Mouse (Mus musculus) colon, adult 2 months (tissue): ENCODE results near the gene Prss34. TPM values are rescaled to one million over a fixed set of nuclear protein-coding genes. Genes with fewer than 3 reads are reported as not detected.

Experiments
- polyA plus RNA-seq: library from polyadenylated mRNA; depleted of rRNA; stranded (reverse); fragments of >200 nt; gene quantifications from 2 replicates; pipeline ENCODE4 v1.2.3, GENCODE M21; 2012; rRNA removed

The Prss34 gene
- polyA plus RNA-seq = not detected in 2 replicates

GRCm38 (mm10) chr17:25298094-25298493, at the start of gene Prss34:
Prss34 (plus strand) TSS chr17:25298394.

GRCm38 (mm10) chr17:25256140-25256754, 41.9 kb upstream of the Prss34 start, which contains the start of gene Baiap3:
Baiap3 (minus strand) TSS chr17:25256364.

GRCm38 (mm10) chr17:25274571-25275346, 23.4 kb upstream of the Prss34 start, which contains the start of gene Ube2i:
Ube2i (minus strand) TSS chr17:25274622.

GRCm38 (mm10) chr17:25308346-25308745, 10.2 kb downstream of the Prss34 start, which contains the start of gene Prss28:
Prss28 (plus strand) TSS chr17:25308646.

GRCm38 (mm10) chr17:25318354-25318753, 20.2 kb downstream of the Prss34 start, which contains the start of gene Prss29:
Prss29 (plus strand) TSS chr17:25318654.

GRCm38 (mm10) chr17:25345462-25345861, 47.3 kb downstream of the Prss34 start, which contains the start of gene Tpsab1:
Tpsab1 (minus strand) TSS chr17:25345562.

Other genes with a start within 250 kb of the Prss34 start
- 22.1 and 24.6 TPM in 2 replicates for gene Tmem204, start 214.8 kb upstream of the Prss34 start, polyA plus RNA-seq
- 14.7 and 16.1 TPM in 2 replicates for gene Telo2, start 182.4 kb upstream of the Prss34 start, polyA plus RNA-seq
- gene Ptx4, start 177.6 kb upstream of the Prss34 start, polyA plus RNA-seq = 0.13 and 0.14 TPM in 2 replicates
- gene Clcn7, start 165.0 kb upstream of the Prss34 start, polyA plus RNA-seq = 24.7 and 25.7 TPM in 2 replicates
- not detected in 2 replicates for gene Ccdc154, start 135.9 kb upstream of the Prss34 start, polyA plus RNA-seq
- 0.30 TPM in 1 of 2 replicates, not detected in the other for gene Gm38655, start 122.9 kb upstream of the Prss34 start, polyA plus RNA-seq
- gene BC003965, start 113.8 kb upstream of the Prss34 start, polyA plus RNA-seq = 13.6 and 15.0 TPM in 2 replicates
- 11.5 and 12.7 TPM in 2 replicates for gene Unkl, start 110.0 kb upstream of the Prss34 start, polyA plus RNA-seq
- 26.5 and 30.4 TPM in 2 replicates for gene Gnptg, start 58.3 kb upstream of the Prss34 start, polyA plus RNA-seq
- 13.5 and 16.3 TPM in 2 replicates for gene Tsr3, start 58.2 kb upstream of the Prss34 start, polyA plus RNA-seq
- 11.4 and 13.3 TPM in 2 replicates for gene Baiap3, start 42.0 kb upstream of the Prss34 start, polyA plus RNA-seq
- gene Ube2i, start 23.8 kb upstream of the Prss34 start, polyA plus RNA-seq = 80.8 and 81.0 TPM in 2 replicates
- not detected in 2 replicates for gene Prss28, start 10.3 kb downstream of the Prss34 start, polyA plus RNA-seq
- gene Prss29, start 20.3 kb downstream of the Prss34 start, polyA plus RNA-seq = not detected in 2 replicates
- not detected in 2 replicates for gene Tpsab1, start 47.2 kb downstream of the Prss34 start, polyA plus RNA-seq
- 1.6 and 1.8 TPM in 2 replicates for gene Tpsb2, start 67.9 kb downstream of the Prss34 start, polyA plus RNA-seq
- gene Tpsg1, start 70.9 kb downstream of the Prss34 start, polyA plus RNA-seq = 180 and 201 TPM in 2 replicates
- 56.5 and 61.8 TPM in 2 replicates for gene Cacna1h, start 135.4 kb downstream of the Prss34 start, polyA plus RNA-seq
- 0.16 and 0.48 TPM in 2 replicates for gene Tekt4, start 156.2 kb downstream of the Prss34 start, polyA plus RNA-seq
- gene Sstr5, start 198.9 kb downstream of the Prss34 start, polyA plus RNA-seq = 0.56 and 1.00 TPM in 2 replicates